Mouse (Mus musculus): ENCODE results near the gene Lax1.

- no peak for TF ChIP-seq POLR2A (IDR thresholded peaks at IDR 0.05; ENCODE audit: borderline replicate concordance, control insufficient read depth, low read depth, low read length)
- TF ChIP-seq CTCF (IDR thresholded peaks at IDR 0.05; ENCODE audit: control insufficient read depth, insufficient read depth, low read length), result no peak
These were observed 21.3 kb downstream of the Lax1 start for GRCm38 (mm10) chr1:133668618-133669017.

Measured in bone marrow, adult 2 months (tissue).